Mouse (Mus musculus) megakaryocyte, embryonic 14.5 days (primary cell): ENCODE results near the gene Slain1.

Experiments
- FLI1 ChIP-seq: IDR thresholded peaks from 2 replicates; pipeline ENCODE4 v1.6.1; 2012; ENCODE audit warnings: low read length, inconsistent platforms, mixed read lengths
- GATA1 ChIP-seq: IDR thresholded peaks from 3 replicates; pipeline ENCODE4 v1.6.1; 2012; ENCODE audit warnings: mixed read lengths, low read length, inconsistent platforms, borderline replicate concordance

GRCm38 (mm10) chr14:103643933-103644332 is 6.1 kb upstream of the Slain1 start:
- TF ChIP-seq GATA1 (no peak), FLI1 (no peak)
